Mouse (Mus musculus) cerebellum, postnatal 10 days (tissue): ENCODE data around the gene 6430571L13Rik.
A peak's percentile ranks its signal among the peaks of the same experiment; 100 is the strongest.
"Not testable (repeated sequence)": the region's sequence is repeated elsewhere in the genome, so short reads cannot be mapped to it uniquely, and the experiment has no call there.

Experiments used
- DNase-seq, 2 experiments: peaks; one replicate each; pipeline ENCODE4 v3.0.0; 2021; ENCODE audit warnings: mixed read lengths in 2 of 2

Gene 6430571L13Rik

DNA sequence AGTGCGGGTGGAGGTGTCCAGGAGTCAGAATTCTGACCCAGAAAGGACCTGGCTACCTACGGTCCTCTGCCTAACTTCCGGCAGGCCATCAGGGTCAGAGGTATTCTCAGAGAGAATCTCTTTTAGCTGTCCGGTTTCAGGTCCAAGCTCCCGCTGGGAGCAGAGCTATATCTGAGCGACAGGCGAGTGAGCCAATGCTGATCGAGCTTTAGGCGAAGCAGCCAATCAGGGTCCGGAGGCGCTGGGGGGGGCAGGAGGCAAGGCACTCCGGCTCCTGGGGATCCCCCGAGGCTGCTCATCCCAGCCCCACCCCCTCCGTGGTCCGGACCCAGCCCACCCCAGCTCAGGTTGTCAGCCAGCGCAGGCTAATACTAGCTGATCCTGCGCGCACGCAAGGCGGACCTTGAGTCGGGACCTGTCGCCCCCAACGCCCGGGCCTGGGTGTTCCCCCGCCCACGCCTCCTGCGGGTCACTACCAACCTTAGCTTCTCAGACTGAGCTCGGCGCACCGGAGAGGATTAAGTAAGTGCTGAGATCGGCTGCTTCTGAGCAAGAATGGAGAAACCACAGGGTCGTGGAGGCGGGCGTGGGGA, at the start of gene 6430571L13Rik:
TSS of gene 6430571L13Rik (plus strand) at position 336 of the 593 bp plus-strand sequence.
- DNase-seq, result peak; percentile 98

DNA sequence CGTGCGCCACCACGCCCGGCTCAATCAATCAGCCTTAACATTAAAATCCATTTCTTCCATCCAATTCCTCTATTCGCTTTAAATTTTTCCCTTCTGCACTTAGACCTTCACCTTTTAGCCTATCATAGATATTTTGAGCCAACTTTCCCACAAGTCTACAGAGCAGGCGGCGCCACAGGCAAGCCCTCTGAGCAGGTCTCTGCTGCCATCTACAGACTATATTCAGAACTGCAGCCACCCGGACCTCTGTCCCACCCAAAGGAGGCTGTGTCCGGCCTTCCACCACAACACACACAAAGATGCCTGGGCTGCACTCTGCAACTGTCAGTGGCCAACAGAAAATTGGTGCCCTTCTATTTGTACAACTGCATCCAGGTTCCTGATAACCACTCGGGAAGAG, 49.5 kb upstream of the 6430571L13Rik start:
- DNase-seq, result peak; percentile 93 to 96

DNA sequence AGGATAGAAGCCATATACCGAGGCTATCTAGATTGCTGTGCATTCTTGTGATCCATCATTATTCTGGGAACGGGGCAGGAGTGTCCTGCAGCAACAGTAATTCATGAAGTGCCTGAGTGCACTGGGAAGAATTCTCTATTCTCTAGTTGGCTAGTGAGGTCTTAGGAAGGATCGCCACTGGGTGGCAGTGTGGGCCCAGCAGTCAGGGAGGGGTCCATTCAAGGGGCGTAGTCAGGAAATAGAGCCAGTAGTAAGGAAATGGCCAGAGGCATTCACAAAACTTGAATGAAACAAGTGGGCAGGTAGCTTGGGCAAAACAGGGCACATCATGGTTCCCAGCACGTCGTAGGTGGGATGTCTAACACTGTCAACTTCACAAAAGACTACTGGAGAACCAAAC, 46.2 kb upstream of the 6430571L13Rik start:
- DNase-seq, result peak; percentile 95

DNA sequence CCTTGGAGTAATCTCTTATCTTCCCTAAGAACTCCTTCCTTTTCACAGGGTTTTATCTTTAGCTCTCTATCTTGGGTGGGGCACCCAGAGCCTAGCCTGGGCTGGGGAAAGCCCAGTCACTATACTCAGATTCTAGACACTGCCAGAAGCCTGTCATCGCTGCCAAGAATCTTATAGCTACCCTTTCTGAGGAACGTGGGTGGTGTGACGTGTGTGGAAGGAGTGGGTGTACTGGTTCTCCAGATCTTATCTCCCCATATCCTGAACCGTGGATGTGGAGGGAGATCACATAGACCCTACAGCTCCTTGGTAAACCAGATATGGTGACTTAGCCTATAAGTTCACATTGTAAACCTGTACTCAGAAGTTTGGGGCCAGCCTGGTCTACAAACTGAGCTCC, 44.8 kb upstream of the 6430571L13Rik start:
- no peak for DNase-seq

DNA sequence AAGGTAGTCTGAATTCAATTTTAAA, 44.6 kb upstream of the 6430571L13Rik start, which contains the start of gene Cish:
TSS of gene Cish (plus strand) at position 11 of the 25 bp plus-strand sequence.
- no peak for DNase-seq

DNA sequence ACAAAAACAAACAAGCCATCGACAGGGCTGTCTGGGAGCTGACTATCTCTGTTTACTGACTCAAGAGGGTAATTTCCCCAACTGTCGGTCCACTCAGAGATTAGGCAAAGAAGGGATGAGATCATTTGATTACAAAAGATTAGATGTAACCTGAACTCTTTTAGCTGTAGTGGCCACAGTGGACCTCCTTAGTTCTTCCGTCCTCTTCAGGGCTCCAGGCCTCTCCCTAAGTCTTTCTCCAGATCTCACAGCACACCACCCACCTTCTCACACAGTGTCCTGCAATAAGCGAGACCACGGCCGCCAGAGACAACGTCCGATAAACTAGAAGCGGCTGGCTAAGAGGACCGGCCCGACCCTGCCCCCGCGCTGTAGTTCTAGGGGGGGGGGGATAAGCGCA, 44.4 kb upstream of the 6430571L13Rik start:
- no peak for DNase-seq

DNA sequence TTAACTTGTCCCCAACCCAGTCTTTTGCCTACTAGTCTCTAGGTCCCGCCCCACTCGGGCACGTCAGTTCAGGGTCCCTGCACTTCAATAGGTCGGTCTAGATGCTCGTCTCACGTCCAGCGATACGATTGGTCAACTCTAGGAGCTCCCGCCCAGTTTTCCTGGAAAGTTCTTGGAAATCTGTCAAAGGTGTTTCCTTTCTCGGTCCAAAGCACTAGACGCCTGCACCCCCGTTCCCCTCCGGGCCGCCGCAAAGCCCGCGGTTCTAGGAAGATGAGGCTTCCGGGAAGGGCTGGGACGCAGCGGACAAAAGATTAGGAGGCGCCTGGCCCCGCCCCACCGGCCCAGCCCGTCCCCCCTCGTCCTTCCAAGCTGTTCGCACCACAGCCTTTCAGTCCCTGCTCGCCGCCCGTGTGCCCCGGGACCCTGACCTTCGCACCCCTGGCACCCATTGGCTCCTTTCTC, 43.9 kb upstream of the 6430571L13Rik start:
- DNase-seq, result peak; percentile 96

DNA sequence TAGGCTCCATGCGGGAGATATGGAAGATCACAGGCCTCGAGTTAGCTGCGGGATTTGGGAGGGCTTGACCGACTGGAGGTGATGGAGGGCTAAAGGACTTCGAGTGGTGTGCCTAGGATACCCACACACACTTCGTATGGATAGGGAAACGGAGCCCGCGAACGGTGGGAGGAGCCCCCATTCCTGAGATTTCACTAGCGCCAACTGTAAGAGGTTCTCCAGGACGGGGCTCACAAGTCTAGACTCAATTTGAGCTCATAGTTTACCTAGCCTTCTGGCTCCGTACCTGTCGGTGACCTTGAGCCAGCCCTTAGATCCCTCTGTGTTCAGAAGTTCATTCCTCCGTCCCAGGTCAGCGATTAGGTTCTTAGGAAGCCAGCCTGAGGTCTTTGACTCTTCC, 43.3 kb upstream of the 6430571L13Rik start:
- no peak for DNase-seq

DNA sequence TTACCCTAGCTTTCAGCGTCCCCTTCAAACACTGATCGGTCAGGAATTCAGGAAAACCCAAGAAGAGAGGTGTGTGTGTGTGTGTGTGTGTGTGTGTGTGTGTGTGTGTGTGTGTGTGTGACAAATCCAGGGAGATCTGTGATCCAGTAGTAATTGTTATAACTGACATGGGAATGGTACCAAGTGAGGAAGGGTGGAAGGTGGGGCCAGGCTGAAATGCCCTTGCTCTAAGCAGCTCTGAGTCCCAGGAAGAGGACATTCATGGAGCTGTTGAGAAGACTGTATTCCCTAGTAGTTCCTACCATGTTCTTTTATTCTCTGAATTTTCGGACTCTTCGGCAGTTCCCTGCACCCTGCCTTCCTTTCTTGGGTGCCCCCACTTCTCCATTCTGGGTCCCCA, 42.7 kb upstream of the 6430571L13Rik start:
- no peak for DNase-seq

DNA sequence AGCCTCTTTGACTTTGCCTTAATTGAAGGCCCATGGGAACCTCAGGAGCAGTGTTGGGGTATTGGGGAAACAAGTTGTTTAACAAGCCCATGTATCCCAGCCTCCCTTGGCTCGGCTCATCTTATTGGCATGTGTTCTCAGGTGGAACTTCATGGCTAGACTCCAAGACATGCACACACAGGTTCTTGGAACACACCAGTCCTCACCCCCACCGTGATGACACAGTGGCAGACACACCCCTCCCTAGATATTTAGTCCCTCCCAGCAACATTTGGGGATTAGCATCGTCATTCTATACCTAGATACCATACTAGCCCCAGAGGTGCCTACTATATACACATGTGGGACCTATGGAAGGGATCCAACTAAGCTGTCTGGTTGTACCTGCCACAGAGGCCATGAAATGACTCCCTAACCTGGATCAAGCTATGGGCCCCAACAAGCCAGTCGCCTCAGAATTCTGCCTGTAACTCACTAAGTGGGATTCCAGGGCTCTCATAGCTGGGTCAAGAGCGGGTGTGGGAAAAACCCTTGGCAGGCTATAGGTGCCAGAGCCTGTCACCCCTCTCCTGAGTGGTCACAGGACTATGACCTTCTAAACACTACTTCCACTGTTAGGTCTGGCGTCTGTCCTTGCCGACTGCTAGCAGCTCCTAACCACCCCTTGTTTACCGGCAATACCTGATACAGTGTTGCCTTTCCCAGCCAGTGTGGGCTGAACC, 42.2 kb upstream of the 6430571L13Rik start:
- no peak for DNase-seq

DNA sequence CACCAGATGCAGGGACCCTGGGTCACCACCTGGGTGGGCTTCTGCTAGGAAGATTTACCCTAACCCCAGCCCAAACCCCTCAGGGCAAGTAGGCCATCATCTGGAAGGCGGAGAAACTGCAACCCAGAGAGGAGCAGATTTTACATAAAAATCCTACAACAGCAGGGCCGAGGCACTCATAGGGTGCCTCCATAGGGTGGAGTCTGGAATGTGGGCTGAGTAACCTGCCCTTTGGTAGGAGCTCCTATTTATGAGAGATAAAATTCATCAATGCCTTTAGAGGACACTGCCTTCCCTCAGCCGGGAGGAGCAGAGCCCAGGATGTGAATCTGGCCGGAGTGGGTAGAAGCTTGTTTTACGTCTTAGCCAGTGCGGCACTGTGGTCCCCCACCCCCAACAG, 41.5 kb upstream of the 6430571L13Rik start:
- DNase-seq, result no peak

DNA sequence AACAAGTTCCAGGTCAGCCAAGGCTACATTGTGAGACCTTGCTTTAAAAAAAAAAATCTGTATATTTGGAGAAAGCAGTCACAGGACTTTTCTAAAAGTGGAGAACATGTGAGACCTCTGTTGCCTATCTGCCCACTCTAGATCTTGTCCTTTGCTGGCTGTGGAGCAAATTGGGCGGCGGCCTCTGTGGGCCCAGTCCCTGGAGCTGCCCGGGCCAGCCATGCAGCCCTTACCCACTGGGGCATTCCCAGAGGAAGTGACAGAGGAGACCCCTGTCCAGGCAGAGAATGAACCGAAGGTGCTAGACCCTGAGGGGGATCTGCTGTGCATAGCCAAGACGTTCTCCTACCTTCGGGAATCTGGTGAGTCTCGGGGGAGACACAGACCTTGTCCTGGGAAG, 40.6 kb upstream of the 6430571L13Rik start:
- no peak for DNase-seq

DNA sequence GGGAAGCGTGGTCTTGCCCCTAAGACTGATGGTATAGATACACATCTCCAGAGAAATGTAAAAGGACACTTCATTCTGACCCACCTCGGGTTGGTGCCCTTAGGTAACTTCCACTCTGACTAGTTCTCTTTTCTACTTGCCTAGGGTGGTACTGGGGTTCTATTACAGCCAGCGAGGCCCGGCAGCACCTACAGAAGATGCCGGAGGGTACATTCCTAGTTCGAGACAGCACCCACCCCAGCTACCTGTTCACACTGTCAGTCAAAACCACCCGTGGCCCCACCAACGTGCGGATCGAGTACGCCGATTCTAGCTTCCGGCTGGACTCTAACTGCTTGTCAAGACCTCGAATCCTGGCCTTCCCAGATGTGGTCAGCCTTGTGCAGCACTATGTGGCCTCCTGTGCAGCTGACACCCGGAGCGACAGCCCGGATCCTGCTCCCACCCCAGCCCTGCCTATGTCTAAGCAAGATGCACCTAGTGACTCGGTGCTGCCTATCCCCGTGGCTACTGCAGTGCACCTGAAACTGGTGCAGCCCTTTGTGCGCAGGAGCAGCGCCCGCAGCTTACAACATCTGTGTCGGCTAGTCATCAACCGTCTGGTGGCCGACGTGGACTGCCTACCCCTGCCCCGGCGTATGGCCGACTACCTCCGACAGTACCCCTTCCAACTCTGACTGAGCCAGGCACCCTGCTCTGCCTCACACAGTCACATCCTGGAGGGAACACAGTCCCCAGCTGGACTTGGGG, 40.0 kb upstream of the 6430571L13Rik start:
- no peak for DNase-seq

DNA sequence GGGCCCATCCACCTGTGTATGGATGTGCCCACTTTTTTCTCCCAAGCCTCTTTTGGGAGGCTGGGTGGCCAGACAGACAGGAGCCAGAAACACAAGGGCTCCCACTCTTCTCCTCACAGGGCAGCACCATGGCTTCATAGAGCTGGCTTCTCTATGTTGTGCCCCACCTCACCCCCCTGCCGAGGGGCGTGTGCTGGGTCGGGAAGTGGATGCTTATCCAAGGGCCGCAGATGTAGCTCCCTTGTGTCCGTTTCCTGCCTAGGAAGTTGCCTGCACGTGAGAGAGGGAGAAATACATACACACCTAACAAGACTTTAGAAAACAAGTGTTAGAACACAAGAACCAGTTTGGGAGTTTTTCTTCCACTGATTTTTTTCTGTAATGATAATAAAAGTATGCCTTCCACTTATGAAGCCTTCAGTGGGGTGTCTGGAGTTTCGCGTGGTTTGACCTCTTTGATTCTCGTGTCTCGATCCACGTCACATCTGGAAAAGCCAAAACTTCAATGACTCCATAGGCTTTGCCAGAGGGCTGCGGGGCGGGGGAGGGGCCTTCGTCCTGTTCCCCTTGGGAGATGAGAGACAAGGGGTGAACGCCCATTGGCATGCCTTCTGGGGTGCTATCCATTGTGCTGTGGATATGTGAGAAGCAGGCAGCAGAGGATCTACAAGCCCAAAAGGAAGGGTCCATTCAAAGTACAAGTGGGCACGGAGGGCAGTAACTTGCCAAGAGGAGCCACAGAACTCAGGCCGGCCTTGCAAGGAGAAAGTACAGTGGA, 38.7 kb upstream of the 6430571L13Rik start:
- no peak for DNase-seq

DNA sequence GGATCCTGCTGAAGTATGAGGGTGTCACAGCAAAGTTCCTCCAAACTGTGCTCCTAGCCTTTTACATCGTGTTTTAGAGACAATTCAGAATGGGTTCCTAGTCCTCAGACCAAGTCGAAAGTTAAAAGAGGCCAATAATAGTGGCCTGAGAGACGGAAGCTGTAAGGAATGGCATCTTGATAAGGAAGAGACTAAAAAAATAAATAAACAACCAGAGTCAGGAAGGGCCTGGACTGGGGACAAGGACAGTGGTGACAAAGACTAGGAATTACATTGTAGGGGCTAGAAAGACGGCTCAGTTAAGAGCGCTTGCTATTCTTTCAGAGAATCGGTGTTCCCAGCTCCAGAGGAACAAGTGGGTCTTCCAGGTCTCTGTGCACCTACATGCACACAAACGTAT, 37.8 kb upstream of the 6430571L13Rik start:
- DNase-seq, result no peak

DNA sequence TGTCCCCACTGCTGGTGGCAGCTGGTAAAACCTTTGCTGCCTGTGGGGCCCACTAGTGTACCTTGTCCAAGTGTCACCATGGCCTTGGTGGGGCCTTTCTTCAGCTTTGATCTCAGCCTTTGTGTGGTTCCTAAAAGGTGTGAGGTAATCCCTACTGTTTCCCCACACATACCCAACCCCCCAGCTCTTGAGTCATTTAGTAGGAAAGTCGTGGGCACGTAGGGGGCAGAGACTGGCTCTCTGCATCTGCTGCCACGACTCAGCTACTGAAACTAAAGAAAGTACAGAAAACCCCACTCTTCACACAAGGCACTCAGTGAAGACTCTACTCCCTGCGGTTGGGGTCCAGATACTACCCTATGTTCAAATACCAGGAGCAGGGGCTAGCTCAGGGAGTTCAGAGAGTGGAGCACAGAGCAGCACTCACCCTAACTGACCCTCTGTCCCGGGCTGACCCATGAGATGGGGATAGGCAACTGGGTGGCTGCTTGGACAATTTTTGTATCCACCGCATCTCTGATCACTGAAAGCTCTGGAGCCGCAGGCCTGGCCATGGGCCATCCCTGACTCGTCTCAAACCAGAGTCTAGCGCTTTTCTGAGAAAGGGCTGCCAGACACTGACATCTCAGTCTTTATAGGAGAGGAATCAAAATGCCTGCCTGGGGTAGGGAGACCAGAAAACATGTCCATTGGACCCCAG, 37.1 kb upstream of the 6430571L13Rik start:
- no peak for DNase-seq

DNA sequence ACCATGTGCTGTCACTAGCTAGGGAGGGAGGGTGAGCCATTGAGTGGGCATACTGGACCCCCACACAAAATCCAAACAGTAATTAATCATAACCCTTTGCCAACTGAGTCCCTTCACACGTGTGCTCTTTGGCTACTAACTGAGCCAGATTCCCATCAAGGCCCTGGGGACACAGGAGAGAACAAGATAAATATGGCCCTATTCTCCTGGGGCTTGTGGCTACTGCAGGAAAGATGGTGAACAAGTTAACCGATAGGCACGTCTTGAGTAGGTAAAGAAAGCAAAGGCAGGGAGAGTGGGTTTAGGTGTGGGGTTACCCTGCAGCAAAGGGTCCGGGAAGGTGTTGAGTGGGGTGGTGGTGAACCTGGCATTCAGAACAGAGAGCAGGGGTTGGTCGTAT, 36.5 kb upstream of the 6430571L13Rik start:
- DNase-seq, result no peak

DNA sequence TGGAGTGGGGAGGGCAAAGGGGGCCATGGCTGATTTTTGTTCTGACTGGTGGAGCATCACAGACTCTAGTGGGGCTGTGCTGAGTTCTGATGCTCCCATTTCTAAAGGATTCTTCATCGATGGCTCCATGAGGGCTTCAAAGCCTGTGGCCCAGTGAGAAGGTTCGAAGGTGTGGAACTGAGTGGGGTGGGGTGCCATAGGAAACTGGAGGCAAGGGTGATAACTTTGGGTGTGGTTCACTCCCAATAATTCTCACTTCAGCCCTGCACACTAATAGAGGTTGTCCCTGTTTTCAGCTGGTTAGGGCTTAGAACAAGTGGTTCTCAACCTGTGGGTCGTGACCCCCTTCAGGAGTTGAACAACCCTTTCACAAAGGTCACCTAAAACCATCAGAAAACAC, 36.0 kb upstream of the 6430571L13Rik start:
- DNase-seq, result no peak

DNA sequence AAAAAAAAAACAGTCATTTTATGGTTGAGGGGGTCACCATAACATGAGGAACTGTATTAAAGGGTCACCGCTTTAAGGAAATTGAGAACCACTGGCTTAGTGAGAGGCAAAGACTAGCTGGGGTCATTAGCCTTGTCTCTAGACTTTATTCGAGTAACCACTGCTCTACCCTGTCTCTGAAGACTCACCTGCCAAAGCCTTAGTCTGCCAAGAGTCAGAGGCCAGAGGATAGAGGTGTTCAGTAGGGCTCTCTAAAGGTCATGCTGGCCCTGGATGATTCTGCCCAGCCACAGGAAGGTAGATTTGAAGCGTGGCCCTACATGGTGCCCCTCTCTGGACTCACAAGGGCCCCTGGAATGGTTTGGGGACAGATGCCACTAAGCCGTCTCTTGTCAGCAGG, 35.4 kb upstream of the 6430571L13Rik start:
- no peak for DNase-seq

DNA sequence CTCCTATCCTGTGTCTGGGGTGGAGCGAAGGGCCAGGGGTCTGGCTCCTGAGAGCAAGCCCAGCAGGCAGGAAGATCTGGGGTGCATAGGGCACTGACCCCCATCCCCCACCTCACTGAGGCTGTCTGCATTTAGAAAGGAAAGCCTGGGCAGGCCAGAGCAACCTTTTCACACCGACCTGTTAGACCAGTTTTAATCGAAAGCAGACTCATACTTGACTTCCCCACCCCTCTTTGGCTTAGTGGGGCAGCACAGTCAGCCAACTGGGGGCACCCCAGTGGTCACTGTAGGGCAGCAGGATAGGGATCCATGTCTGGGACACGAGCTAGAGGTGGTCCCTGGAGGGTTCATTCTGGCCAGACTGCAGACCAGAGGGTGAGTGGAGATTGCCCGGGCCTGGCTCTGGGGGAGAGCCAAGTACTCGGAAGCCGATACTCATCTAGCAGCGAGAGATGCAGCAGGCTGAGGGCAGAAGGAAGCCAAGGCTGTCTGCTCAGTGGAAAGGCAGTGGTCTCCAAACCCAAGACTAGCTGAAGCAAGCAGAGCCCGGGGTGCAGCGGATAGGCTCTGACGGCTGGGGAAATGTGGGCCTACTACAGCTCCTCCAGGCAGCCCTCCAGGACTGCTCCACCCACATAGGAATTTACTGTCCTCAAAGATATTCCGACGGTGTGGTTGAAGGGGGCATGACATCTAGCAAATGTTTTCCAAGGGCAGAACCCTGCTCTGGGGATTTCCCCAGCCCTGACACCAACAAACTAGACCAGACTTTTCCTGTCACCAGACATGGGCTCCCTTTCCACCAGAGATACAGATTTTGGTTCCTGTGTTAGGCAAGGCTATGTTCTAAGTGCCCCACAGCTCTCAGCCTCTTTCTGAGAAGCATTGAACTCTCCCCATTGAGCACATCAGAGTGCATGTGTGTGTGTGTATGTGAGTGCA, 34.5 kb upstream of the 6430571L13Rik start:
- peak; percentile 62 to 64 for DNase-seq

DNA sequence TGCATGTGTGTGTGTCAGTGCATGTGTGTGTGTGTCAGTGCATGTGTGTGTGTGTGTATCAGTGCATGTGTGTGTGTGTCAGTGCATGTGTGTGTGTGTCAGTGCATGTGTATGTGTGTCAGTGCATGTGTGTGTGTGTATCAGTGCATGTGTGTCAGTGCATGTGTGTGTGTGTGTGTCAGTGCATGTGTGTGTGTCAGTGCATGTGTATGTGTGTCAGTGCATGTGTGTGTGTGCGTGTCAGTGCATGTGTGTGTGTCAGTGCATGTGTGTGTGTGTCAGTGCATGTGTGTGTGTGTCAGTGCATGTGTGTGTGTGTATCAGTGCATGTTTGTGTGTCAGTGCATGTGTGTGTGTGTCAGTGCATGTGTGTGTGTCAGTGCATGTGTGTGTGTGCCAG, 33.7 kb upstream of the 6430571L13Rik start:
- DNase-seq, result not testable (repeated sequence)
